Mouse (Mus musculus): ENCODE measurements around the gene Dnmt3b.

DNA sequence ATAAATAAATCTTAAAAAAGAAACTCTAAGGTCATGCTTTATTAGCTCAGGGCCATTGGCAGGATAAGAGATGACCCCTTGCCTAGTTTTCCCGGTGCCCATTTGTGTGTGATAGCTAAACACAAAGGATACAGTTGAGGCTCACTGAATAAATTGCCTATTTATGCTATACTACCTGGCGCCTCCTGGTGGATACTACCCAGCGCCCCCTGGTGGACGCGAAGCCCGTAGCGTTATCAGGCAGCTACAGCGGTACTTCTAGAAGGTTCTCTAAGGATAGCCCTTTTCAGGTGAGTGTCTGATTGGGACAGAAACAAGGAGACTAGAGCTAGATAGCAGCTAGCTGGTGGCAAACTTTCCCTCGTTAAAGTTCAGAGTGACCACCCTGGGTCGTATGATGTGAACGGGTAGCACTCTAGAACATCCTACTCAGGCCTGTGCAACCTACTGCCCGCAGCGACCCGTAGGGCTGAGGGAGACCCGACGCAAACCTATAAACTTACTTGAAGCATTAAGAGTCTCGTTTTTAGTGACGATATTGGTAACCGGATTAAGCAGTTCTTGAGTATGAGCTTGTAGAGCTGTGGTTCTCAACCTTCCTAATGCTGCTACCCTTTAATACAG lies 45.3 kb downstream of the Dnmt3b start:
- TF ChIP-seq USF2 (conservative IDR thresholded peaks at IDR 0.05; ENCODE audit: low read depth, low read length), result no peak
- no peak for TF ChIP-seq NRF1 (IDR thresholded peaks at IDR 0.05; ENCODE audit: low read depth, low read length)
- TF ChIP-seq USF1 (IDR thresholded peaks at IDR 0.05; ENCODE audit: low read depth, low read length), result no peak
- no peak for TF ChIP-seq EP300 (IDR thresholded peaks at IDR 0.05; ENCODE audit: low read length)
- TF ChIP-seq CTCF (conservative IDR thresholded peaks at IDR 0.05 in 1 of 2, IDR thresholded peaks at IDR 0.05 in 1 of 2; ENCODE audit: low read depth in 2 of 2, low read length in 2 of 2), result peak; percentile 89 to 99
- no peak for TF ChIP-seq MAZ (IDR thresholded peaks at IDR 0.05; ENCODE audit: low read depth, low read length)
- TF ChIP-seq POLR2A (IDR thresholded peaks at IDR 0.05; ENCODE audit: low read depth, low read length), result no peak
- TF ChIP-seq MXI1 (IDR thresholded peaks at IDR 0.05; ENCODE audit: low read depth, low read length), result no peak
- TF ChIP-seq CHD2 (IDR thresholded peaks at IDR 0.05; ENCODE audit: low read length), result no peak
- no peak for TF ChIP-seq ETS1 (conservative IDR thresholded peaks at IDR 0.05; ENCODE audit: low read depth, low read length)
